ENCODE assay signal across 8 mouse cellular contexts in genomic region chr11:115491356-115492083, GRCm38 (mm10). TPM values are rescaled to one million over a fixed set of nuclear protein-coding genes. Genes with fewer than 3 reads are reported as not detected.
A peak's percentile ranks its signal among the peaks of the same experiment; 100 is the strongest.
DNase-seq lines count a peak whose midpoint lies in the region; ATAC-seq lines count a peak whose summit lies in the region.

Gene Nt5c (minus strand): TSS chr11:115491862.

- ATAC-seq in megakaryocyte, adult 5-6 weeks (ENCODE audit: poor library complexity, severe bottlenecking), result peak; percentile 98

- DNase-seq in adipocyte (ENCODE audit: low spot score), result peak; percentile 82
- DNase-seq in embryo, embryonic 10 days (ENCODE audit: low spot score), result peak; percentile 83
- DNase-seq in gastrocnemius, postnatal 10 days, result peak; percentile 72
- DNase-seq in induced T-regulatory cell, adult 2 months (ENCODE audit: low read depth), result peak; percentile 93
- peak; percentile 67 to 83 for DNase-seq in left cerebral cortex, adult 8-10 months (ENCODE audit: low spot score in 2 of 2)
- peak; percentile 87 for DNase-seq in right cerebral cortex, adult 18-20 months
- peak; percentile 73 for DNase-seq in urinary bladder, adult 2 months (ENCODE audit: low spot score)

RNA-seq across cellular contexts. Expression of gene Nt5c, which starts in this region (rescaled TPM):
- 10 to 100 TPM; 17.3 to 19.0 TPM for total RNA-seq in gastrocnemius, postnatal 10 days (2021)
- total RNA-seq in left cerebral cortex, adult 8-10 months (2022), result 10 to 100 TPM; 58.4 to 66.1 (median 61.0) TPM
- 80.9 and 84.8 TPM in 2 replicates for total RNA-seq in megakaryocyte, adult 5-6 weeks (2015)
- total RNA-seq in megakaryocyte, adult 5-6 weeks (2017), result 104 and 113 TPM in 2 replicates
- polyA plus RNA-seq in urinary bladder, adult 2 months (2012; rRNA removed), result 70.9 and 80.1 TPM in 2 replicates

Comparison
In these comparisons a context has a peak if more than half of its experiments do, and no peak if none do; other contexts are left out.
1. Peak in every context shown above with its lines: DNase-seq and ATAC-seq.